Mouse (Mus musculus): ENCODE data around the gene Lmo3.
A peak's percentile ranks its signal among the peaks of the same experiment; 100 is the strongest.

Lmo3 gene

GRCm38 (mm10) chr6:138581734-138582505 is at the start of gene Lmo3:
TSS of gene Lmo3 (minus strand) at chr6:138581968.
- DNase-seq: no peak

GRCm38 (mm10) chr6:138620786-138621185 is 39.0 kb upstream of the Lmo3 start:
- DNase-seq: no peak

GRCm38 (mm10) chr6:138618396-138618795 is 36.6 kb upstream of the Lmo3 start:
- DNase-seq: no peak

GRCm38 (mm10) chr6:138597016-138597415 is 15.2 kb upstream of the Lmo3 start:
- no peak for DNase-seq

GRCm38 (mm10) chr6:138595991-138596698 is 14.4 kb upstream of the Lmo3 start:
- DNase-seq: no peak

GRCm38 (mm10) chr6:138583314-138583713 is 1.5 kb upstream of the Lmo3 start:
- DNase-seq: peak; percentile 11

- DNase-seq: no peak
Measured at GRCm38 (mm10) chr6:138582506-138583000, 785 bp upstream of the Lmo3 start.

GRCm38 (mm10) chr6:138580491-138581076 is 1.2 kb downstream of the Lmo3 start:
- no peak for DNase-seq

- DNase-seq: no peak
Measured at GRCm38 (mm10) chr6:138563416-138563815, 18.4 kb downstream of the Lmo3 start.

GRCm38 (mm10) chr6:138552144-138552543 is 29.6 kb downstream of the Lmo3 start:
- DNase-seq: no peak

GRCm38 (mm10) chr6:138534879-138535278 is 46.9 kb downstream of the Lmo3 start:
- no peak for DNase-seq

- DNase-seq: no peak
Measured at GRCm38 (mm10) chr6:138506642-138507041, 75.1 kb downstream of the Lmo3 start.

- no peak for DNase-seq
Measured at GRCm38 (mm10) chr6:138503946-138504345, 77.8 kb downstream of the Lmo3 start.

- DNase-seq: no peak
Measured at GRCm38 (mm10) chr6:138482834-138483233, 98.9 kb downstream of the Lmo3 start.

- DNase-seq: peak; percentile 54
Measured at GRCm38 (mm10) chr6:138477611-138478010, 104.2 kb downstream of the Lmo3 start.

GRCm38 (mm10) chr6:138469204-138469603 is 112.6 kb downstream of the Lmo3 start:
- no peak for DNase-seq

- DNase-seq: no peak
Measured at GRCm38 (mm10) chr6:138444515-138445048, 137.2 kb downstream of the Lmo3 start.

GRCm38 (mm10) chr6:138437351-138437750 is 144.4 kb downstream of the Lmo3 start:
- DNase-seq: no peak

GRCm38 (mm10) chr6:138436813-138437212 is 145.0 kb downstream of the Lmo3 start:
- no peak for DNase-seq

- no peak for DNase-seq
Measured at GRCm38 (mm10) chr6:138427394-138427793, 154.4 kb downstream of the Lmo3 start.

GRCm38 (mm10) chr6:138426894-138427293 is 154.9 kb downstream of the Lmo3 start:
- no peak for DNase-seq

- DNase-seq: no peak
Measured at GRCm38 (mm10) chr6:138424514-138425225, 157.1 kb downstream of the Lmo3 start.
